Mouse (Mus musculus) MEL (cell line): Measurements from ENCODE around the gene Npas3. TPM values are rescaled to one million over a fixed set of nuclear protein-coding genes. Genes with fewer than 3 reads are reported as not detected.

ENCODE experiments used
- DNase-seq: peaks from one replicate; pipeline ENCODE4 v3.0.0; 2011; ENCODE audit warnings: low read depth, low spot score
- H3K27ac ChIP-seq: 2 replicates; pipeline ENCODE4 v1.5.1; 2012; ENCODE audit warnings: low read depth, mild to moderate bottlenecking, control low read depth, low read length, moderate library complexity; ENCODE audit not compliant: control insufficient read depth
- H3K27me3 ChIP-seq, 2 experiments: fragments of 150-350 bp in 1 of 2; sonication (generic) in 1 of 2; 2 replicates each; pipeline ENCODE4 v1.6.1; 2012; ENCODE audit warnings: low read length in 2 of 2, mild to moderate bottlenecking in 2 of 2, improper control_type of control experiment in 1 of 2, moderate library complexity in 1 of 2; ENCODE audit not compliant: insufficient read depth in 2 of 2, control insufficient read depth in 1 of 2
- H3K36me3 ChIP-seq, 2 experiments: 2 replicates each; pipeline ENCODE4 v1.6.1; 2012 to 2014; ENCODE audit warnings: low read length in 2 of 2, improper control_type of control experiment in 1 of 2, inconsistent platforms in 1 of 2, mild to moderate bottlenecking in 1 of 2; ENCODE audit not compliant: insufficient read depth in 2 of 2, control insufficient read depth in 1 of 2
- H3K4me1 ChIP-seq, 2 experiments: fragments of 150-350 bp in 1 of 2; sonication (generic) in 1 of 2; 2 replicates each; pipeline ENCODE4 v1.6.1; 2012; ENCODE audit warnings: low read length in 2 of 2, improper control_type of control experiment in 1 of 2, mild to moderate bottlenecking in 1 of 2; ENCODE audit not compliant: insufficient read depth in 2 of 2, control insufficient read depth in 1 of 2
- H3K4me3 ChIP-seq, 2 experiments: fragments of 150-350 bp in 1 of 2; sonication (generic) in 1 of 2; 2 replicates each; pipeline ENCODE4 v1.5.1; 2012; ENCODE audit warnings: low read depth in 2 of 2, low read length in 2 of 2, mild to moderate bottlenecking in 2 of 2, moderate library complexity in 2 of 2, control low read depth in 1 of 2, improper control_type of control experiment in 1 of 2; ENCODE audit not compliant: control insufficient read depth in 1 of 2, insufficient read depth in 1 of 2
- H3K79me2 ChIP-seq: 2 replicates; pipeline ENCODE4 v1.6.1; 2012; ENCODE audit warnings: mild to moderate bottlenecking, low read length, moderate library complexity; ENCODE audit not compliant: control insufficient read depth, poor library complexity, insufficient read depth
- H3K9ac ChIP-seq: 2 replicates; pipeline ENCODE4 v1.6.1; 2012; ENCODE audit warnings: low read depth, mild to moderate bottlenecking, control low read depth, low read length, moderate library complexity; ENCODE audit not compliant: control insufficient read depth, poor library complexity, severe bottlenecking
- H3K9me3 ChIP-seq: fragments of 150-350 bp; sonication (generic); replicated peaks from 2 replicates; pipeline ENCODE4 v1.6.1; 2012; ENCODE audit warnings: mild to moderate bottlenecking, low read length, improper control_type of control experiment, moderate library complexity; ENCODE audit not compliant: insufficient read depth
- BHLHE40 ChIP-seq: IDR thresholded peaks from 2 replicates; pipeline ENCODE4 v1.6.1; 2012; ENCODE audit warnings: low read depth, mild to moderate bottlenecking, inconsistent platforms, low read length, improper control_type of control experiment, borderline replicate concordance
- CHD1 ChIP-seq: IDR thresholded peaks from 2 replicates; pipeline ENCODE4 v1.6.1; 2012; ENCODE audit warnings: low read depth, mild to moderate bottlenecking, inconsistent platforms, low read length, improper control_type of control experiment
- CHD2 ChIP-seq: IDR thresholded peaks from 2 replicates; pipeline ENCODE4 v1.6.1; 2011; ENCODE audit warnings: low read length, improper control_type of control experiment
- E2F4 ChIP-seq: IDR thresholded peaks from 2 replicates; pipeline ENCODE4 v1.6.1; 2011; ENCODE audit warnings: low read depth, low read length, improper control_type of control experiment, borderline replicate concordance
- ELF1 ChIP-seq: IDR thresholded peaks from 2 replicates; pipeline ENCODE4 v1.6.1; 2014; ENCODE audit warnings: low read depth, mild to moderate bottlenecking, inconsistent platforms, low read length, improper control_type of control experiment, moderate library complexity
- EP300 ChIP-seq, 2 experiments: IDR thresholded peaks; 2 replicates each; pipeline ENCODE4 v1.6.1; 2011; ENCODE audit warnings: improper control_type of control experiment in 2 of 2, low read length in 2 of 2, low read depth in 1 of 2, mild to moderate bottlenecking in 1 of 2
- GABPA ChIP-seq: IDR thresholded peaks from 2 replicates; pipeline ENCODE4 v1.6.1; 2012; ENCODE audit warnings: low read depth, mild to moderate bottlenecking, inconsistent platforms, low read length, improper control_type of control experiment, moderate library complexity
- GATA1 ChIP-seq: IDR thresholded peaks from 2 replicates; pipeline ENCODE4 v1.6.1; 2011; ENCODE audit warnings: low read depth, low read length, improper control_type of control experiment
- JUND ChIP-seq: IDR thresholded peaks from 2 replicates; pipeline ENCODE4 v1.6.1; 2011; ENCODE audit warnings: low read depth, mild to moderate bottlenecking, improper control_type of control experiment, low read length
- KAT2A ChIP-seq: conservative IDR thresholded peaks from 2 replicates; pipeline ENCODE4 v1.6.1; 2012; ENCODE audit warnings: low read depth, low read length, improper control_type of control experiment, inconsistent platforms
- MAX ChIP-seq: IDR thresholded peaks from 2 replicates; pipeline ENCODE4 v1.6.1; 2011; ENCODE audit warnings: low read length, improper control_type of control experiment
- MAZ ChIP-seq: IDR thresholded peaks from 2 replicates; pipeline ENCODE4 v1.6.1; 2012; ENCODE audit warnings: low read depth, mild to moderate bottlenecking, inconsistent platforms, low read length, improper control_type of control experiment
- NELFE ChIP-seq: IDR thresholded peaks from 2 replicates; pipeline ENCODE4 v1.6.1; 2011; ENCODE audit warnings: low read depth, low read length, improper control_type of control experiment
- NRF1 ChIP-seq: IDR thresholded peaks from 2 replicates; pipeline ENCODE4 v1.6.1; 2014; ENCODE audit warnings: low read depth, mild to moderate bottlenecking, inconsistent platforms, low read length, improper control_type of control experiment, moderate library complexity; ENCODE audit not compliant: poor library complexity, insufficient read depth, severe bottlenecking
- POLR2A ChIP-seq, 2 experiments: IDR thresholded peaks; 2 replicates each; pipeline ENCODE4 v1.6.1; 2011 to 2012; ENCODE audit warnings: low read length in 2 of 2, mild to moderate bottlenecking in 2 of 2, control low read depth in 1 of 2, improper control_type of control experiment in 1 of 2, low read depth in 1 of 2, moderate library complexity in 1 of 2; ENCODE audit not compliant: control insufficient read depth in 1 of 2, insufficient read depth in 1 of 2, poor library complexity in 1 of 2
- POLR2AphosphoS2 ChIP-seq: IDR thresholded peaks from 2 replicates; pipeline ENCODE4 v1.6.1; 2011; ENCODE audit warnings: low read length, improper control_type of control experiment
- RAD21 ChIP-seq: IDR thresholded peaks from 2 replicates; pipeline ENCODE4 v1.6.1; 2011; ENCODE audit warnings: mild to moderate bottlenecking, low read depth, low read length, improper control_type of control experiment
- RCOR1 ChIP-seq: IDR thresholded peaks from 2 replicates; pipeline ENCODE4 v1.6.1; 2012; ENCODE audit warnings: low read depth, mild to moderate bottlenecking, inconsistent platforms, low read length, improper control_type of control experiment
- SIN3A ChIP-seq: IDR thresholded peaks from 2 replicates; pipeline ENCODE4 v1.6.1; 2012; ENCODE audit warnings: low read length, improper control_type of control experiment, inconsistent platforms
- SMC3 ChIP-seq: IDR thresholded peaks from 2 replicates; pipeline ENCODE4 v1.6.1; 2011; ENCODE audit warnings: low read depth, low read length, improper control_type of control experiment
- TAL1 ChIP-seq: IDR thresholded peaks from 2 replicates; pipeline ENCODE4 v1.6.1; 2012; ENCODE audit warnings: mild to moderate bottlenecking, inconsistent platforms, low read length, moderate library complexity, mixed read lengths
- TBP ChIP-seq: IDR thresholded peaks from 2 replicates; pipeline ENCODE4 v1.8.0; 2011; ENCODE audit warnings: low read depth, low read length, improper control_type of control experiment
- TCF12 ChIP-seq: IDR thresholded peaks from 2 replicates; pipeline ENCODE4 v1.6.1; 2014; ENCODE audit warnings: low read depth, mild to moderate bottlenecking, inconsistent platforms, low read length, improper control_type of control experiment, moderate library complexity
- UBTF ChIP-seq: IDR thresholded peaks from 2 replicates; pipeline ENCODE4 v1.6.1; 2012; ENCODE audit warnings: low read depth, mild to moderate bottlenecking, inconsistent platforms, low read length, improper control_type of control experiment, moderate library complexity, borderline replicate concordance; ENCODE audit not compliant: insufficient read depth
- USF1 ChIP-seq: IDR thresholded peaks from 2 replicates; pipeline ENCODE4 v1.6.1; 2014; ENCODE audit warnings: low read depth, mild to moderate bottlenecking, inconsistent platforms, low read length, improper control_type of control experiment, moderate library complexity
- USF2 ChIP-seq, 2 experiments: IDR thresholded peaks; 2 replicates each; pipeline ENCODE4 v1.6.1; 2011 to 2012; ENCODE audit warnings: improper control_type of control experiment in 2 of 2, low read length in 2 of 2, borderline replicate concordance in 1 of 2, inconsistent platforms in 1 of 2, low read depth in 1 of 2, mild to moderate bottlenecking in 1 of 2; ENCODE audit not compliant: insufficient read depth in 1 of 2
- ZMIZ1 ChIP-seq: IDR thresholded peaks from 2 replicates; pipeline ENCODE4 v1.6.1; 2012; ENCODE audit warnings: low read depth, mild to moderate bottlenecking, inconsistent platforms, low read length, improper control_type of control experiment, moderate library complexity
- ZNF384 ChIP-seq: IDR thresholded peaks from 2 replicates; pipeline ENCODE4 v1.6.1; 2012; ENCODE audit warnings: low read depth, mild to moderate bottlenecking, inconsistent platforms, low read length, improper control_type of control experiment
- polyA plus RNA-seq, 2 experiments: library from polyadenylated mRNA; stranded (reverse) in 1 of 2; unstranded in 1 of 2; fragments of >175 nt in 1 of 2; fragments of >200 nt in 1 of 2; gene quantifications; 2 replicates each; pipeline versions ENCODE4 v1.2.1 to v1.2.4; 2012; ENCODE audit warnings: low replicate concordance in 2 of 2, low read depth in 1 of 2; ENCODE audit not compliant: insufficient read length in 2 of 2, insufficient read depth in 1 of 2, missing spikeins in 1 of 2
- total RNA-seq: library from RNA; depleted of rRNA; stranded (reverse); fragments of 300-350 nt; gene quantifications from 2 replicates; pipeline ENCODE4 v1.2.3, GENCODE M21; 2012

Gene Npas3
- total and polyA plus RNA-seq, 3 experiments, result not detected

DNA sequence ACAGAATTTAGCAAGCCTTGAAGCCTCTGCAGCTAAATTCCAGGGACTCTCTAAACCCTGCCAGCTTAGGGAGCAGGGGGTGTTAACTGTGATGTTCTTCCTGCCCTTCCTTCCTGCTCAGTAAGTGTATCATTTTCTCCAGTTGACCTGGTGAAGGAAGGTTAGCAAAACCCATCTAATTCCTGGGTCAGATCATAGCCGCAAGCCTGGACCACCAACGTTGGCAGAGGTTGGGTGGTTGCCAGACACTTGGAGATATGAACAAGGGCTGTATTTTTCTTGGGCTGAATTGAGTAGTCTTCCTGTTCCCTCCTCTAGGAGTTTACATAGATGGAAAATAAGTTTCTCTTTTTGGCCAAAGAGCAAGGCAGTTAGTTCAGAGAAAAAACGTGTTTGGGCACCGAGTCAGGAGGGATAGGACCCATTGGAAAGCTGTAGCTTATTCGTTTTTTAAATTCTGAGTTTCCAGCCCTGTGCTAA lies 79.8 kb downstream of the Npas3 start:
- H3K9ac ChIP-seq, result no peak overlapping the region
- no peaks in the 10 kb centered on the region for H3K4me1 ChIP-seq
- DNase-seq, result no peak
- no peaks in the 10 kb centered on the region for H3K79me2 ChIP-seq
- no peaks in the 10 kb centered on the region for H3K27me3 ChIP-seq
- H3K9me3 ChIP-seq, result no peaks in the 10 kb centered on the region
- H3K4me3 ChIP-seq, result no peak overlapping the region
- no peaks in the 10 kb centered on the region for H3K36me3 ChIP-seq
- no peak overlapping the region for H3K27ac ChIP-seq
- TF ChIP-seq USF1, result no peak
- no peak for TF ChIP-seq ELF1
- TF ChIP-seq MAZ, result no peak
- no peak for TF ChIP-seq BHLHE40
- TF ChIP-seq E2F4, result no peak
- no peak for TF ChIP-seq NRF1
- no peak for TF ChIP-seq USF2 (IDR thresholded peaks at IDR 0.05; ENCODE audit: borderline replicate concordance in 1 of 2, insufficient read depth in 1 of 2, low read depth in 1 of 2, low read length in 2 of 2)
- TF ChIP-seq TCF12, result no peak
- no peak for TF ChIP-seq GABPA
- no peak for TF ChIP-seq POLR2AphosphoS2
- TF ChIP-seq TBP, result no peak
- TF ChIP-seq GATA1, result no peak
- TF ChIP-seq MAX, result no peak
- TF ChIP-seq NELFE, result no peak
- TF ChIP-seq CHD1, result no peak
- no peak for TF ChIP-seq TAL1
- no peak for TF ChIP-seq SIN3A

DNA sequence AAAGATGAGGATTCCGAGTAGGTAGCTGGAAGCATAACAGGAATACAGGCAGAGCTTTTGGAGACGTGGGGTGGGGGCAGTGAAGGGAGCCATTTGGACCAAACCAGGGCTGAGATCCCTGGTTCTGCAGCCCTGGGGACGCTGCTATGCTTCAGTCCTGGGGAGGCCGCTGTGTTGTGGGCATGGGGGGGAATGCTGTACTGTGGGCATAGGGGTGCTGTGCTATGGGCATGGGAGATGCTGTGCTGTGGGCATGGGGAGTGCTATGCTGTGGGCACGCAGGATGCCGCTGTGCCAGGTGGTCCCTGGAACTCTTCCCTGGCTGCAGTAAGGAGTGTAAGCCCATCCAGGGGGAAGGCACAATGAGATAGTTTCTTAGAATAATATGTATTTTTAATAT lies 81.7 kb downstream of the Npas3 start:
- no peak for TF ChIP-seq POLR2AphosphoS2
- no peak for TF ChIP-seq JUND
- TF ChIP-seq CHD2, result no peak
- TF ChIP-seq E2F4, result no peak
- TF ChIP-seq ZMIZ1, result no peak
- no peak for TF ChIP-seq EP300 (IDR thresholded peaks at IDR 0.05; ENCODE audit: low read depth in 1 of 2, low read length in 2 of 2)
- TF ChIP-seq RCOR1, result no peak
- TF ChIP-seq GABPA, result no peak
- TF ChIP-seq ZNF384, result no peak
- no peak for TF ChIP-seq MAZ
- no peak for TF ChIP-seq RAD21
- TF ChIP-seq CHD1, result no peak
- no peak for TF ChIP-seq SIN3A
- no peak for TF ChIP-seq KAT2A
- no peak for TF ChIP-seq UBTF
- no peak for TF ChIP-seq USF1
- no peak for TF ChIP-seq SMC3
- no peak for TF ChIP-seq POLR2A (IDR thresholded peaks at IDR 0.05; ENCODE audit: control insufficient read depth in 1 of 2, insufficient read depth in 1 of 2, low read depth in 1 of 2, low read length in 2 of 2, poor library complexity in 1 of 2)
- Histone ChIP-seq H3K4me3 (no peak overlapping the region), H3K36me3 (no peaks in the 10 kb centered on the region), H3K79me2 (no peaks in the 10 kb centered on the region), H3K9ac (no peak overlapping the region), H3K27me3 (no peaks in the 10 kb centered on the region), H3K27ac (no peak overlapping the region), H3K4me1 (no peaks in the 10 kb centered on the region), H3K9me3 (no peaks in the 10 kb centered on the region)
- DNase-seq, result no peak
